Mouse (Mus musculus) erythroblast, embryonic 14.5 days (primary cell): ENCODE measurements around the gene Crebzf.

Experiments
- GATA1 ChIP-seq: IDR thresholded peaks from 2 replicates; pipeline ENCODE4 v1.6.1; 2012; ENCODE audit warnings: low read length, inconsistent platforms, mixed read lengths
- TAL1 ChIP-seq: IDR thresholded peaks from 3 replicates; pipeline ENCODE4 v1.6.1; 2012; ENCODE audit warnings: low read length, inconsistent platforms, mixed read lengths

DNA sequence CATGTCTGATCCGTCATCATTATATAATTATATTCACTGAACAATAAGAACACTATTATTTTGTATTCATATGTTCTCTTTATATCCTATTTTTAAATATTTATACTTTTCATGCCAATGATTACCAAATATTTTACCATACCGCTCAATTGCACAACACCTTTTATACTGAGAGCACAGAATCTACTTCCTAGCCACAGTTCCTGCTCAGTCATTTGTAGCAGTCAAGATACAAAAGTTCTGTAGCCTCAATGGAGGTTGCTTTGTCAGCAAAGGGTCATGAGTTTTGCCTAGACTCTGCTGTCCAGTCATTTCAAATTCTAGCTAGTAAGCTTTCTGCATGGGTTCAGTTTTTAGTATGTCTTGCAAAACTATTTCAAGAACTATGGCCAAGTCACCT lies 40.1 kb downstream of the Crebzf start:
- no peak for TF ChIP-seq GATA1
- TF ChIP-seq TAL1, result no peak
